Mouse (Mus musculus) liver, embryonic 13.5 days (tissue): ENCODE measurements around the gene Def6. TPM values are rescaled to one million over a fixed set of nuclear protein-coding genes. Genes with fewer than 3 reads are reported as not detected.

Experiments
- ATAC-seq: fragments of 200-750 bp; cut with Nextera tagmentation; 2 replicates; pipeline ENCODE4 v1.8.0; 2017; ENCODE audit warnings: low read depth, mild to moderate bottlenecking, moderate number of reproducible peaks, moderate library complexity
- DNase-seq: peaks from one replicate; pipeline ENCODE4 v3.0.0; 2022
- H3K27ac ChIP-seq: fragments of 300-500 bp; sonication (generic); 2 replicates; pipeline ENCODE4 v1.5.1; 2015; ENCODE audit warnings: moderate library complexity, mild to moderate bottlenecking, inconsistent platforms
- H3K27me3 ChIP-seq: fragments of 300-500 bp; sonication (generic); 2 replicates; pipeline ENCODE4 v1.6.1; 2015; ENCODE audit warnings: mild to moderate bottlenecking, inconsistent platforms
- H3K36me3 ChIP-seq: fragments of 300-500 bp; sonication (generic); 2 replicates; pipeline ENCODE4 v1.6.1; 2015; ENCODE audit warnings: mild to moderate bottlenecking, inconsistent platforms
- H3K4me1 ChIP-seq: fragments of 300-500 bp; sonication (generic); replicated peaks from 2 replicates; pipeline ENCODE4 v1.6.1; 2015; ENCODE audit warnings: inconsistent platforms
- H3K4me2 ChIP-seq: fragments of 300-500 bp; sonication (generic); 2 replicates; pipeline ENCODE4 v1.6.1; 2015; ENCODE audit warnings: inconsistent platforms, mild to moderate bottlenecking, moderate library complexity
- H3K4me3 ChIP-seq: fragments of 300-500 bp; sonication (generic); replicated peaks from 2 replicates; pipeline ENCODE4 v1.5.1; 2015; ENCODE audit warnings: mild to moderate bottlenecking, inconsistent platforms
- H3K9ac ChIP-seq: fragments of 300-500 bp; sonication (generic); 2 replicates; pipeline ENCODE4 v1.6.1; 2015; ENCODE audit warnings: mild to moderate bottlenecking, inconsistent platforms
- H3K9me3 ChIP-seq: fragments of 300-500 bp; sonication (generic); replicated peaks from 2 replicates; pipeline ENCODE4 v1.6.1; 2016; ENCODE audit warnings: inconsistent platforms
- WGBS: fragments of 180-500 bp; shearing (Covaris S2); methylation state at CpG from one replicate; pipeline ENCODE4 v1.1.7; 2015; ENCODE audit not compliant: insufficient replicate concordance; 5-methylcytosine and 5-hydroxymethylcytosine counted together
- polyA plus RNA-seq: library from polyadenylated mRNA; unstranded; fragments of >200 nt; fragmentation: Nextera tagmentation; extraction: Ambion mirVana; gene quantifications from 2 replicates; pipeline ENCODE4 v1.2.1, GENCODE M21; 2015

Def6 gene
- polyA plus RNA-seq, 1 experiment from 2014 or later: 14.8 TPM

- Histone ChIP-seq H3K27ac (no peak overlapping the region), H3K9ac (no peak overlapping the region), H3K4me3 (no peak overlapping the region), H3K9me3 (no peaks in the 10 kb centered on the region), H3K36me3 (peaks cover 56% of the 10 kb centered on the region), H3K4me1 (peaks cover 67% of the 10 kb centered on the region), H3K27me3 (no peaks in the 10 kb centered on the region), H3K4me2 (no peak overlapping the region)
- 80% methylated on average over 6 of the region's 6 CpGs for WGBS
- no peak for ATAC-seq
- DNase-seq: no peak
Measured at GRCm38 (mm10) chr17:28244214-28244613, 36.6 kb downstream of the Def6 start.

DNA sequence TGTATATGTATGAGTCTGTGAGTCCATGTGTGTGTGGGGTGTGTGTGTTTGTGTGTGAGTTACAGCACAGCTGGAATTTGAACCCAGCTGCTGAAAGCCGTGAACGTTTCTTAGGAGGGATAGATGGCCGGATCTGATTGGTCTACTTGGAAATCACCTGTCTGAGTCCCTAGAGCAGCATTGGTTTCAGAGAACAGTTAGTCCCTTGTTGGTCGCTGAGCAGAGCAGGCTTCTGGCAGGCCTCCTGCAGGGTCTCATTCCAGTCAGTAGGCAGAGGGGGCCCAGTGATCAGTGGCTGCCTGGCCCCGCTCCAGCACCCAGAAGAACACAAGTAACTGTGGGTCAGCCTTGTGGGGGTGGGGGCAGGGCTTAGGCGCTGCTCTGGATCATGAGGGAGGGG is 37.1 kb downstream of the Def6 start:
- H3K27me3 ChIP-seq: no peaks in the 10 kb centered on the region
- H3K36me3 ChIP-seq: peaks cover 51% of the 10 kb centered on the region
- H3K27ac ChIP-seq: no peak overlapping the region
- DNase-seq: no peak
- no peak overlapping the region for H3K4me2 ChIP-seq
- H3K9ac ChIP-seq: no peak overlapping the region
- H3K4me3 ChIP-seq: no peak overlapping the region
- WGBS: 59% methylated on average over 6 of the region's 6 CpGs
- H3K9me3 ChIP-seq: no peaks in the 10 kb centered on the region
- H3K4me1 ChIP-seq: peaks cover 65% of the 10 kb centered on the region
- no peak for ATAC-seq

DNA sequence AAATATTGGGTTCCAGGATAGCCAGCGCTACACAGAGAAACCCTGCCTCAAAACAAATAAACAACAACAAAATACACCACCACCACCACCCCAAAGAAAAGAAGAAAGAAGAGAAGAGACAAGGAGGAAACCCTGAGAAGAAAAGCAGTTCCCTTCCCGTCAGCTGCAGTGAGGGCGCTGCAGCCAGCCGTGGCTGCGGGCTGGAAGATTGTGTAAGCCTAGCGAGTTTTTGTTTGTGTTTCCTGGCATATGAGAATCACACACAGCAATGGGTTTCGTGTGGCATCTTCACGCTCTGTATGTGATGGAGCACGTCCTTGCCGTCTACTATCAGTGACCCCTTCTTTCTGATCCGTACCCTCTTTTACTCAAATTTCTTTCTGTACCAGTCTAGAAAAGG is 39.1 kb downstream of the Def6 start:
- Histone ChIP-seq H3K4me2 (0 out of 2 replicates have a peak overlapping the region, but pooled peaks have one; percentile 1), H3K27me3 (no peaks in the 10 kb centered on the region), H3K36me3 (peaks cover 40% of the 10 kb centered on the region), H3K4me1 (peaks cover 56% of the 10 kb centered on the region), H3K27ac (0 out of 2 replicates have a peak overlapping the region, but pooled peaks have one; percentile 39), H3K9me3 (no peaks in the 10 kb centered on the region), H3K4me3 (no peak overlapping the region), H3K9ac (no peak overlapping the region)
- DNase-seq (no peak), ATAC-seq (no peak)
- 43% methylated on average over 11 of the region's 11 CpGs for WGBS

DNA sequence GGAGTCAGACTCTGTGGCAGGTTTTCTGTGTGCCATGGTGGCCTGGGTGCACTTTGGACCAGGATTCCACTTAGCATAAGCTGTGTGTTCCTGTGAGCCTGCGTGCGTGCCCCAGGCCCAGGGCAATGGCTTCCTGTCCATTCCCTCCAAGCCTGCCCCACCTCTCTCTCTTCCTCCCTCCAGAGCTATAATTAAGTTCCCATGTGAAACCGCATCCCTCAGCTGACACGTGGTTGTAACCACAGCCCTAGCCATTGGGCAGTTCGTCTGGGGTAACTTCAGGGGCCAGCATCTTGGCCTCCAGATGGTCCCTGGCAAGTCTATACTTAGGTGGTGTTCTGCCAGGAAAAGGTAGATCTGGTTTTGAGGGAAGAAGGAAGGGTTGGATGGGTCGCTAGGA is 40.0 kb downstream of the Def6 start:
- Histone ChIP-seq H3K4me3 (no peak overlapping the region), H3K27ac (peak overlapping the region; percentile 39), H3K27me3 (no peaks in the 10 kb centered on the region), H3K4me2 (0 out of 2 replicates have a peak overlapping the region, but pooled peaks have one; percentile 1), H3K9ac (no peak overlapping the region), H3K36me3 (peaks cover 39% of the 10 kb centered on the region), H3K4me1 (peaks cover 65% of the 10 kb centered on the region), H3K9me3 (no peaks in the 10 kb centered on the region)
- DNase-seq (no peak), ATAC-seq (peak; percentile 39; the same call in 1 of the 2 replicates)
- 25% methylated on average over 6 of the region's 6 CpGs for WGBS

- peak overlapping the region; percentile 13; the same call in 1 of the 2 replicates for H3K27ac ChIP-seq
- 40% methylated on average over 12 of the region's 12 CpGs for WGBS
- H3K9ac ChIP-seq: no peak overlapping the region
- H3K9me3 ChIP-seq: no peaks in the 10 kb centered on the region
- no peak overlapping the region for H3K4me3 ChIP-seq
- peaks cover 28% of the 10 kb centered on the region for H3K36me3 ChIP-seq
- ATAC-seq: no peak
- DNase-seq: no peak
- H3K4me2 ChIP-seq: no peak overlapping the region
- H3K27me3 ChIP-seq: no peaks in the 10 kb centered on the region
- H3K4me1 ChIP-seq: peaks cover 69% of the 10 kb centered on the region
Measured at GRCm38 (mm10) chr17:28249062-28249461, 41.5 kb downstream of the Def6 start.

DNA sequence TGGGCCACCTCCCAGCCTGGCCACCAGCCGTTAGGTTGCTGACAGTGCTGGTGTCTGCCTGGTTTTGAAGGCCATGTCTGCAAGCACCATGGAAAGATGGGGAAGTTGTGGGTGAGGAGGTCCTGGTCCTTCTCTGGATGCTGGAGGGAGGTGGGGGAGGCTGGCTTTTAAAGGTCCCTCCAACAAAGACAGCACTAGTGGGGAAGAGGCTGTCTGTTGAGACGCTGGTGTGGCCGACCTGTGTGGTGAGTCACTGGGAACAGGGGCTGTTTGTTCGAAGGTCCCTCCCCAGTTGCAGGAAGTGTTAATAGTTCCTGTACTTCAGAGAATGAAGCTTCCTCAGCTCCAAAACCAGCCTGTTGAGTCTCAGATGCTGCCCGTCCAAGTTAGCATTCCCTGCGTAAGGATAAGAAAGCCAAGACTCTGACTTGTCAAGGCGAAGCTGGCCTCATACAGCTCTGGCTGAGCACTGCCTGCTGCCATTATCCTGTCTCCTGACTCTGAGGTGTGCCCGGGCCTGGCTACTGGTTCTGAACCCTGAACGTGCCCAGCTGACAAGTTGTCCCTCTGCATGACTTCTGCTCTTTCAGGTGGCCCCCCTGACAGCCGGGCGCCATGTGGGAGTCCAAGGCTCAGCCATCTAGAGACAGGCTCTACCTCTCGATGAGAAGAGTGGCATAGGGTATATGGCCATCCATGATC is 44.2 kb downstream of the Def6 start:
- DNase-seq (no peak), ATAC-seq (no peak)
- Histone ChIP-seq H3K9ac (peak overlapping the region; percentile 1; the same call in 1 of the 2 replicates), H3K4me1 (peaks cover 69% of the 10 kb centered on the region), H3K4me3 (no peak overlapping the region), H3K9me3 (no peaks in the 10 kb centered on the region), H3K27ac (no peak overlapping the region), H3K27me3 (no peaks in the 10 kb centered on the region), H3K36me3 (peaks cover 18% of the 10 kb centered on the region), H3K4me2 (no peak overlapping the region)
- 60% methylated on average over 12 of the region's 12 CpGs for WGBS

DNA sequence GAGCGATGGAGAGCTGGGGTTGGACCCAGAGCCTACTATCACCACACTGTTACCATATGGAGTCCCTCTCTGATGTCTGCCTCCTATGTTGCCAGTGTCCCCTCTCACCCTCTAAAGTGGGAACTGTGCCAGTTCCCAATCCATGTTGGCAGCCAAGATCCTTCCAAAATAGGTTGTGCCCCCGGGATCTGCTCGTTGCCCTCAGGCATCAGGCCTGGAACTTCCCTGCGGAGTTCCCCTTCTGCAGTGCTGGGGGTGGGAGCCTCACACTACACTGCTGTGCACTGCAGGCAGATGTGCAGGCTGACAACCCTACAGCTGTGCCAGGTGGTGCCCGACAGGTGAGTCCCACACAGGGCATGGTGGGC is 44.7 kb downstream of the Def6 start:
- H3K27ac ChIP-seq: no peak overlapping the region
- no peak overlapping the region for H3K4me3 ChIP-seq
- H3K4me2 ChIP-seq: no peak overlapping the region
- H3K9me3 ChIP-seq: no peaks in the 10 kb centered on the region
- no peak for DNase-seq
- no peak for ATAC-seq
- peak overlapping the region; percentile 1; the same call in 1 of the 2 replicates for H3K9ac ChIP-seq
- no peaks in the 10 kb centered on the region for H3K27me3 ChIP-seq
- peaks cover 69% of the 10 kb centered on the region for H3K4me1 ChIP-seq
- WGBS: 83% methylated on average over 5 of the region's 5 CpGs
- peaks cover 18% of the 10 kb centered on the region for H3K36me3 ChIP-seq

GRCm38 (mm10) chr17:28253216-28253615 is 45.6 kb downstream of the Def6 start:
- no peak overlapping the region for H3K27ac ChIP-seq
- H3K4me3 ChIP-seq: no peak overlapping the region
- WGBS: 81% methylated on average over 7 of the region's 7 CpGs
- no peaks in the 10 kb centered on the region for H3K27me3 ChIP-seq
- H3K9me3 ChIP-seq: no peaks in the 10 kb centered on the region
- peaks cover 71% of the 10 kb centered on the region for H3K4me1 ChIP-seq
- H3K36me3 ChIP-seq: peaks cover 15% of the 10 kb centered on the region
- no peak for DNase-seq
- no peak overlapping the region for H3K4me2 ChIP-seq
- no peak for ATAC-seq
- H3K9ac ChIP-seq: no peak overlapping the region

GRCm38 (mm10) chr17:28254804-28255203 is 47.2 kb downstream of the Def6 start:
- WGBS: 64% methylated on average over 4 of the region's 4 CpGs
- H3K27me3 ChIP-seq: no peaks in the 10 kb centered on the region
- DNase-seq (no peak), ATAC-seq (no peak)
- peaks cover 69% of the 10 kb centered on the region for H3K4me1 ChIP-seq
- no peak overlapping the region for H3K27ac ChIP-seq
- H3K4me3 ChIP-seq: no peak overlapping the region
- H3K36me3 ChIP-seq: peaks cover 20% of the 10 kb centered on the region
- no peak overlapping the region for H3K9ac ChIP-seq
- H3K9me3 ChIP-seq: no peaks in the 10 kb centered on the region
- no peak overlapping the region for H3K4me2 ChIP-seq

GRCm38 (mm10) chr17:28255651-28256050 is 48.1 kb downstream of the Def6 start:
- Histone ChIP-seq H3K4me1 (peaks cover 76% of the 10 kb centered on the region), H3K9me3 (no peaks in the 10 kb centered on the region), H3K4me3 (no peak overlapping the region), H3K27me3 (no peaks in the 10 kb centered on the region), H3K9ac (no peak overlapping the region; the same call in 1 of the 2 replicates), H3K36me3 (peaks cover 25% of the 10 kb centered on the region), H3K4me2 (no peak overlapping the region), H3K27ac (peak overlapping the region; percentile 32)
- DNase-seq (no peak), ATAC-seq (no peak)
- WGBS: 31% methylated on average over 5 of the region's 5 CpGs

DNA sequence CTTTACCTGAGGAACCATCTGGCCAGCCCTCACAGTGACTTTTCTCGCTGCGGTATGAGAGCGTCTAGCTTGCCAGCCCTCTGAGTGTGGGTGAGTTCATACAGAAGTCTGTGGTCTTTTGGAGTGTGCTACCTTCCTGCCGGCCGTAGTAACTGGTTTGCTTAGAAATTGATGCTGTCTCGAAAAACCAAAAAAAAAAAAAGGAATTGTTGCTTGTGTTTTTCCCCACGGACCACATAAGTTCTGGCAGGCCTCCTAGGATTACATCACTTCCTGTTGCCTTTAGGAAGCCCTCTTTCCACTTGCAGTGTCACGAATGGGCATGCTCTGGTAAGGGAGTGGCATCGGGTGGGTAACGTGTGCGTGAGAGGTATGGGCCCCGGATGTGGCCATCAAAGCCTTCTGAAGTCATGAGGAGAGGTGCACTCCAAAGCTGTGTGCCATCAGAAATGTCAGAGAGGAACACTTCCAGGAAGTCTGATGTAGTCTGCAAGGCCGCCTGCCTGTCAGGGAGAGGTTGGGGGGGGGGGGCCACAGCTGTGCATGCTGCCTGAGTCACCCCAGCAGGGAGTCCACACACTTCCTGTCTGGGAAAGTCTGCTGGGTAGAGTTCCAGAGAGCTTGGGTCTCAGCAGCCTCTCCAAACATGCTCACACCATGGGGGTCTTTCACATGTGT is 49.2 kb downstream of the Def6 start:
- Histone ChIP-seq H3K4me1 (peaks cover 80% of the 10 kb centered on the region), H3K36me3 (peaks cover 19% of the 10 kb centered on the region), H3K4me2 (peak overlapping the region; percentile 13; the same call in 1 of the 2 replicates), H3K9ac (peak overlapping the region; percentile 1; the same call in 1 of the 2 replicates), H3K9me3 (no peaks in the 10 kb centered on the region), H3K27me3 (no peaks in the 10 kb centered on the region), H3K27ac (peak overlapping the region; percentile 9; the same call in 1 of the 2 replicates), H3K4me3 (no peak overlapping the region)
- 29% methylated on average over 13 of the region's 13 CpGs for WGBS
- ATAC-seq: no peak
- no peak for DNase-seq
